Mouse (Mus musculus) megakaryocyte, embryonic 14.5 days (primary cell): ENCODE measurements around the gene Esr1.

Experiments used
- FLI1 ChIP-seq: IDR thresholded peaks from 2 replicates; pipeline ENCODE4 v1.6.1; 2012; ENCODE audit warnings: low read length, inconsistent platforms, mixed read lengths
- GATA1 ChIP-seq: IDR thresholded peaks from 3 replicates; pipeline ENCODE4 v1.6.1; 2012; ENCODE audit warnings: mixed read lengths, low read length, inconsistent platforms, borderline replicate concordance

GRCm38 (mm10) chr10:4881391-4881790 lies 270.0 kb downstream of the Esr1 start:
- TF ChIP-seq GATA1 = no peak
- TF ChIP-seq FLI1 = no peak
